Comparison of ENCODE assay signal across 16 mouse cellular contexts in the genomic region with DNA sequence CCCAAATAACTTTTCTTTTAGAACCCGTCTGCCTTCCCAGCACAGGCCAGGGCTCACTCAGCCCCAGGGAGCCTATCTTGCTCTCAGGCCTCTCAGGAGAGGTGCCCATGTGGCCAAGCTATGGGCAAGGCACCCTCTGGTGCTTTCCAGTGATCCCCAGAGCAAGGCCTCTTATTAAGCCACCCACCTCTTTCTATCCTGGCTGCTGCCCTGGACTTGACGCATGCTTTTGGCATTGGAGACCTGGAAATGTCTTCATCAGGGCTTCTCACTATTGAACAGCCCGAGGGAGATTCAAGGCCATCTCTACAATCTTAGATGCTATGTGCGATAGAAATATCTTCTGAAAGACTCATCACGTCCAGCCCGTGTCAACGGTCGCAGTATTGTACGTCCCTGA.
A peak's percentile ranks its signal among the peaks of the same experiment; 100 is the strongest.
DNase-seq lines count a peak whose midpoint lies in the region; ATAC-seq and TF ChIP-seq lines count a peak whose summit lies in the region.
"Had no signal": no experiment of that assay in that cellular context is flagged by ENCODE, and none has a peak within 500 bp of the region (broad histone marks: within the 10 kb centered on the region; RNA-seq: fewer than 3 reads in every experiment).

No protein-coding gene starts in this region.

- H3K36me3 ChIP-seq in heart, postnatal 0 days (replicated peaks; ENCODE audit: control insufficient read depth, insufficient read depth, low read length), result peaks cover 51% of the 10 kb centered on the region
- H3K36me3 ChIP-seq: neural tube, embryonic 12.5 days had no signal

- peak; percentile 92 for DNase-seq in heart, adult 11 months
- no peak for DNase-seq in heart, postnatal 25 days (ENCODE audit: low spot score)
- DNase-seq in urinary bladder, postnatal 14 days (ENCODE audit: low spot score), result peak; percentile 54
- DNase-seq in urinary bladder, postnatal 10 days (ENCODE audit: low spot score), result no peak
- DNase-seq in heart, postnatal 0 days (ENCODE audit: low spot score), result no peak
- no peak for DNase-seq in spleen, postnatal 14 days (ENCODE audit: low spot score in 2 of 2)
- no peak for DNase-seq in urinary bladder, adult 2 months (ENCODE audit: low spot score)
- no peak for DNase-seq in right cerebral cortex, postnatal 10 days (ENCODE audit: low spot score in 2 of 2)
- DNase-seq: adrenal gland, postnatal 10 days; kidney, adult 18-20 months; lung, adult 2 months; thymus, postnatal 36 days had no signal

- intact Hi-C loops in heart, postnatal 25 days (cut with DNase I), result no loop called here

- H3K9ac ChIP-seq in heart, postnatal 0 days (replicated peaks; ENCODE audit: low read depth, low read length), result 0 out of 2 replicates have a peak overlapping the region, but pooled peaks have one; percentile 22
- H3K9ac ChIP-seq: forebrain, embryonic 13.5 days; neural tube, embryonic 12.5 days had no signal

- no peak for TF ChIP-seq CTCF in heart, postnatal 0 days (IDR thresholded peaks at IDR 0.05; ENCODE audit: low read depth)

- ATAC-seq in heart, postnatal 0 days (ENCODE audit: insufficient read depth, low read depth), result peak; percentile 16; the same call in 1 of the 2 replicates
- ATAC-seq: forebrain, embryonic 13.5 days; Patski had no signal

- peaks cover 38% of the 10 kb centered on the region for H3K4me1 ChIP-seq in heart, postnatal 0 days (ENCODE audit: control insufficient read depth, insufficient read depth)
- H3K4me1 ChIP-seq: forebrain, embryonic 13.5 days; neural tube, embryonic 12.5 days had no signal

- WGBS in heart, postnatal 0 days, result 42% methylated on average over 9 of the region's 9 CpGs

- no peak overlapping the region for H3K4me3 ChIP-seq in heart, postnatal 0 days (ENCODE audit: low read depth, low read length)
- H3K4me3 ChIP-seq: forebrain, embryonic 13.5 days; neural tube, embryonic 12.5 days had no signal

- H3K27ac ChIP-seq in heart, postnatal 0 days (ENCODE audit: low read depth), result peak overlapping the region; percentile 80
- H3K27ac ChIP-seq: forebrain, embryonic 13.5 days; neural tube, embryonic 12.5 days had no signal

- H3K27me3 ChIP-seq in heart, postnatal 0 days (ENCODE audit: control insufficient read depth, insufficient read depth, low read length), result no peaks in the 10 kb centered on the region
- H3K27me3 ChIP-seq: forebrain, embryonic 13.5 days; neural tube, embryonic 12.5 days; Patski had no signal

- H3K9me3 ChIP-seq in heart, postnatal 0 days (replicated peaks; ENCODE audit: control insufficient read depth, low read length), result no peaks in the 10 kb centered on the region
- H3K9me3 ChIP-seq: forebrain, embryonic 13.5 days; neural tube, embryonic 12.5 days had no signal

- TF ChIP-seq EP300 in heart, postnatal 0 days (IDR thresholded peaks at IDR 0.05; ENCODE audit: low read depth), result no peak

- H3K4me2 ChIP-seq in heart, postnatal 0 days (ENCODE audit: low read depth, low read length), result no peak overlapping the region
- H3K4me2 ChIP-seq: forebrain, embryonic 13.5 days; midbrain, embryonic 11.5 days; neural tube, embryonic 12.5 days had no signal

Comparison
In these comparisons a context has a peak if more than half of its experiments do, and no peak if none do; other contexts are left out.
1. DNase-seq: peak in heart, adult 11 months (single experiment) and urinary bladder, postnatal 14 days (single experiment); none in heart, postnatal 25 days (single experiment), urinary bladder, postnatal 10 days (single experiment), heart, postnatal 0 days (single experiment), spleen, postnatal 14 days (0 of 2), urinary bladder, adult 2 months (single experiment) and right cerebral cortex, postnatal 10 days (0 of 2).